Mouse (Mus musculus) limb, embryonic 11.5 days (tissue): Measurements from ENCODE around the gene Ppfibp2. TPM values are rescaled to one million over a fixed set of nuclear protein-coding genes. Genes with fewer than 3 reads are reported as not detected.

Experiments
- ATAC-seq: fragments of 200-750 bp; cut with Nextera tagmentation; 2 replicates; pipeline ENCODE4 v1.8.0; 2017; ENCODE audit warnings: low read depth; ENCODE audit not compliant: insufficient number of reproducible peaks, low FRiP score, low TSS enrichment
- DNase-seq: peaks from one replicate; pipeline ENCODE4 v3.0.0-alpha.2; 2015; ENCODE audit warnings: low spot score
- H3K27ac ChIP-seq: fragments of 300-500 bp; sonication (generic); replicated peaks from 2 replicates; pipeline ENCODE4 v1.5.1; 2014; ENCODE audit warnings: low read depth, mild to moderate bottlenecking, low read length
- H3K27me3 ChIP-seq: fragments of 300-500 bp; sonication (generic); 2 replicates; pipeline ENCODE4 v1.6.1; 2014; ENCODE audit warnings: mild to moderate bottlenecking, low read length, mixed read lengths; ENCODE audit not compliant: control insufficient read depth, insufficient read depth
- H3K36me3 ChIP-seq: fragments of 300-500 bp; sonication (generic); 2 replicates; pipeline ENCODE4 v1.6.1; 2014; ENCODE audit warnings: mild to moderate bottlenecking, low read length, moderate library complexity, mixed read lengths; ENCODE audit not compliant: control insufficient read depth, insufficient read depth
- H3K4me1 ChIP-seq: fragments of 300-500 bp; sonication (generic); 2 replicates; pipeline ENCODE4 v1.6.1; 2014; ENCODE audit warnings: low read length, mixed read lengths; ENCODE audit not compliant: control insufficient read depth, insufficient read depth
- H3K4me2 ChIP-seq: fragments of 300-500 bp; sonication (generic); 2 replicates; pipeline ENCODE4 v1.6.1; 2014; ENCODE audit warnings: low read depth, mild to moderate bottlenecking, moderate library complexity; ENCODE audit not compliant: severe bottlenecking
- H3K4me3 ChIP-seq: fragments of 300-500 bp; sonication (generic); 2 replicates; pipeline ENCODE4 v1.5.1; 2014; ENCODE audit warnings: low read depth, low read length
- H3K9ac ChIP-seq: fragments of 300-500 bp; sonication (generic); 2 replicates; pipeline ENCODE4 v1.6.1; 2014; ENCODE audit warnings: mild to moderate bottlenecking, low read length
- H3K9me3 ChIP-seq: fragments of 300-500 bp; sonication (generic); 2 replicates; pipeline ENCODE4 v1.6.1; 2016; ENCODE audit warnings: low read length; ENCODE audit not compliant: control insufficient read depth
- WGBS: fragments of 180-500 bp; shearing (Covaris S2); extraction: QIAGEN DNeasy Blood & Tissue Kit; methylation state at CpG from one replicate; pipeline ENCODE4 v1.1.7; 2014; 5-methylcytosine and 5-hydroxymethylcytosine counted together
- polyA plus RNA-seq: library from polyadenylated mRNA; unstranded; fragments of >200 nt; fragmentation: Nextera tagmentation; extraction: Ambion mirVana; gene quantifications from 2 replicates; pipeline ENCODE4 v1.2.1, GENCODE M21; 2014

Gene Ppfibp2
- polyA plus RNA-seq, 1 experiment from 2014 or later: 18.3 TPM

DNA sequence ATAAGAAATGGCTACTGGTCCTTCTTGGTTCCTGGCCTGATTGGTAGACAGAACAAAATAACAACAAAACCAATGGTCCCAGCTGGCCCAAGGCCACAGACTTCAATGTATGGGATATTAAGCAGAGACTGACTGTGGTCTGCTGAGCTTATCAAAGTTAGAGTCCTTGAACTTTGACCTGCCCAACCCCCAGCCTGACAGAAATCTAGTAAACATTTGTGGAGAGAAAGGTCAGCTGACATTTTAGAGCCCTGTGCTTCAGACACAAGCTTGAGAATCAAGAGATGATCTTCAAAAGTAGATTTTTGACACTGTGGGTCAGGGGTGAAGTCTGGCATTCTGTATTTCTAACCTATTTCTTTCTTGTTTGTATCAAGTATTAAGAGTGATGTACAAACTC lies 1.7 kb downstream of the Ppfibp2 start:
- no peak for ATAC-seq
- Histone ChIP-seq H3K27ac (no peak overlapping the region), H3K36me3 (no peaks in the 10 kb centered on the region), H3K9ac (no peak overlapping the region), H3K4me2 (no peak overlapping the region), H3K9me3 (no peaks in the 10 kb centered on the region), H3K27me3 (no peaks in the 10 kb centered on the region), H3K4me3 (no peak overlapping the region), H3K4me1 (peaks cover 9% of the 10 kb centered on the region)
- DNase-seq: no peak

DNA sequence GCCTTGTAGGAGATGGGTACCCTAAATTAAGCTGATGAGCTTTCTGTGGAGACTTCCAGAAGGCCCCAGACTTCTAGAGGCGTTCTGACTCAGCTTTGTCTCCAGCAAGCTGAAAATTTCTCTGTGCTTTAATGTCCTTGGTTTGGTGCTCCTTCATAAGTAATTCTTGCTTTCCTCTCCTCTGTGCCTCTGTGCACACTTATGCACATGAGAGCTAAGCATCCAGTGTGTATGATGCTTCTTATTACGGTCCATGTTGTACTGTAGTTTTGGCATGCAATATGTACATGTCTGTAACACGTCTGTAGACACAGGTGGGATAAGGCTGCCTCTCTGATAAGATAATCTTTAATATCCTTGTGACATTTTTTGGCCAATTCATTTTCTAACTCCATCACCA lies 2.9 kb downstream of the Ppfibp2 start:
- Histone ChIP-seq H3K4me3 (no peak overlapping the region), H3K27ac (no peak overlapping the region), H3K9ac (no peak overlapping the region), H3K9me3 (no peaks in the 10 kb centered on the region), H3K4me2 (no peak overlapping the region), H3K36me3 (no peaks in the 10 kb centered on the region), H3K4me1 (peaks cover 9% of the 10 kb centered on the region), H3K27me3 (no peaks in the 10 kb centered on the region)
- DNase-seq (no peak), ATAC-seq (no peak)
- 86% methylated on average over 3 of the region's 3 CpGs for WGBS

DNA sequence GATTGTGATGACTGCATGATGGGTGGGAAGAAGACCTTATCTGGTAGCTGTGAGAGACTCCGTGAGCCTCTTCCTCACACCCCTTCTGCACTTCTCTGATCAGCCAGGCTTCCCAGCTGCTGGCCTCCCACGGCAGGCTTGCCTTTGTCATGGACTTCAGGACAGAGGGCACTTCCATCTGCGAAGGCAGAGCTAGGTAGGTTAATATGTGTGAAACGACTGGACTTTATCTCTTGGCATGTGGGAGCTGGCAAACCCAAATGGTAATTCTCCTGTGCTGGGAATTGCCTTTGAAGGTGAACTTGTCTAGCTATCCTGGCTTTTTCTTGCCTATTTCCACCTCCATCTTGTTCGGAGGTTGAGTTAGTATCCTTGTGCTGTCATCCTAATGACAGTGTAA lies 5.6 kb downstream of the Ppfibp2 start:
- DNase-seq (no peak), ATAC-seq (no peak)
- Histone ChIP-seq H3K4me2 (no peak overlapping the region), H3K4me3 (no peak overlapping the region), H3K4me1 (peaks cover 4% of the 10 kb centered on the region; the same call in 1 of the 2 replicates), H3K36me3 (no peaks in the 10 kb centered on the region), H3K27me3 (no peaks in the 10 kb centered on the region), H3K27ac (no peak overlapping the region), H3K9me3 (no peaks in the 10 kb centered on the region), H3K9ac (no peak overlapping the region)
- 78% methylated on average over 5 of the region's 5 CpGs for WGBS

DNA sequence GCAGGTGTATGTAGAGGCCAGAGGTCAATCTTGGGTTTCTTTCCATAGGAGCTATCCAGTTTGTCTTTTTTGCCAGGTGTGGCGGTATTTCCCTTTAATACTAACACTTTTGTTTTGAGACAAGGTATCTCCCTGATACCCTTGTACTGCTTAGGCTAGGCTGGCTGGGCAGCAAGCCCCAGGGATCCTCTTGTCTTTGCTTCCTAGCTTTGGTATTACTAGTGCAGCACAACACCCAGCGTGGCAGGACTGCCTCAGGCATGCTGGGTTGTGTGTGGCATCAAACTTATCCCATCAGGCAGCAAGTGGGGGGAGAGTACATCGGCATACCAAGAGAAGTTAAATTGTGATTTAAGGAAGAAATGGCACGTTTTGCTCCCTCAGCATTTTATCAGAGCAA lies 7.5 kb downstream of the Ppfibp2 start:
- ATAC-seq (no peak), DNase-seq (no peak)
- 86% methylated on average over 4 of the region's 4 CpGs for WGBS
- Histone ChIP-seq H3K27ac (no peak overlapping the region), H3K4me3 (no peak overlapping the region), H3K27me3 (no peaks in the 10 kb centered on the region), H3K4me1 (peaks cover 2% of the 10 kb centered on the region; the same call in 1 of the 2 replicates), H3K9me3 (no peaks in the 10 kb centered on the region), H3K36me3 (no peaks in the 10 kb centered on the region), H3K4me2 (no peak overlapping the region), H3K9ac (no peak overlapping the region)

DNA sequence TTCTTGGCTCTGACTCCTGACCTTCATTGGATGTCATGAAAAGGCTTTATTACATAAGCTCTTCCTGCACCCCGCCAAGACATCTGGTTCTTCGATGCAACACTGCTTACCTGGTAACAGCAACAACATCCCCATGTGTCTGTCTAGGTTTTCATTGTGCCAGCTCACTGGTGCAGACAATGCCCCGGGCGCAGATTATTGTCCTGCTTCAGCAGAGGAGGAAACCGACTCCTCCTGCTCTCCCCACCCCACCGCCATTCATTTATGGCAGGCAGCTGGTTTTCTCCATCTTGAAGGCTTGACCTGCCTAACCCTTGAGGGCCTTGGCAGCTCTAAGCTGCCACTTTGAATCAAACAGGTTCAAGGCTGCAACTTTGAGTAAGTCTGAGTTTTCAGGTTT lies 7.9 kb downstream of the Ppfibp2 start:
- no peak overlapping the region for H3K4me3 ChIP-seq
- no peaks in the 10 kb centered on the region for H3K36me3 ChIP-seq
- no peaks in the 10 kb centered on the region for H3K4me1 ChIP-seq
- H3K4me2 ChIP-seq: no peak overlapping the region
- no peaks in the 10 kb centered on the region for H3K9me3 ChIP-seq
- DNase-seq: no peak
- H3K27ac ChIP-seq: no peak overlapping the region
- ATAC-seq: no peak
- WGBS: 79% methylated on average over 6 of the region's 6 CpGs
- H3K27me3 ChIP-seq: no peaks in the 10 kb centered on the region
- no peak overlapping the region for H3K9ac ChIP-seq

DNA sequence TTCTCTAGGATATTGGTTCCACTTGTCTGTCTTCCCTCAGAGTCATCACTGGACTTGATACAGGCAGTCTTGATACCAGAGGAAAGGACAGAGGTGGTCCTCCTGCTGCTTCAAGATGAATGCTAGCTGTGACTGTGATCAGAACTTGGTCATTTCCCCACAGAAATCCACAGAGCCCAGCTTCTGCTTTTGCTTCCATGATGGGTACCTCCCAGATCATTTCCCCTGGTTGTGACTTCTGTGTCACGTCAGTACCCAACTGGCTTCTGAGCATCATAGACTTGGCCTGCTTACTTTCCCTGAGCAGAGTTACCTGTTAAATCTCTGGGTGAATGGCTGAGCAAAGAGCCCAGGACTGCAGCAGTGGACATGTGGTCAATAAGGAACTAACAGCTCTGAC lies 12.8 kb downstream of the Ppfibp2 start:
- DNase-seq (no peak), ATAC-seq (no peak)
- H3K9ac ChIP-seq: no peak overlapping the region
- H3K4me2 ChIP-seq: no peak overlapping the region
- 97% methylated on average over 1 of the region's 1 CpGs for WGBS
- H3K27me3 ChIP-seq: no peaks in the 10 kb centered on the region
- no peaks in the 10 kb centered on the region for H3K36me3 ChIP-seq
- H3K27ac ChIP-seq: no peak overlapping the region
- H3K9me3 ChIP-seq: no peaks in the 10 kb centered on the region
- H3K4me1 ChIP-seq: no peaks in the 10 kb centered on the region
- no peak overlapping the region for H3K4me3 ChIP-seq

DNA sequence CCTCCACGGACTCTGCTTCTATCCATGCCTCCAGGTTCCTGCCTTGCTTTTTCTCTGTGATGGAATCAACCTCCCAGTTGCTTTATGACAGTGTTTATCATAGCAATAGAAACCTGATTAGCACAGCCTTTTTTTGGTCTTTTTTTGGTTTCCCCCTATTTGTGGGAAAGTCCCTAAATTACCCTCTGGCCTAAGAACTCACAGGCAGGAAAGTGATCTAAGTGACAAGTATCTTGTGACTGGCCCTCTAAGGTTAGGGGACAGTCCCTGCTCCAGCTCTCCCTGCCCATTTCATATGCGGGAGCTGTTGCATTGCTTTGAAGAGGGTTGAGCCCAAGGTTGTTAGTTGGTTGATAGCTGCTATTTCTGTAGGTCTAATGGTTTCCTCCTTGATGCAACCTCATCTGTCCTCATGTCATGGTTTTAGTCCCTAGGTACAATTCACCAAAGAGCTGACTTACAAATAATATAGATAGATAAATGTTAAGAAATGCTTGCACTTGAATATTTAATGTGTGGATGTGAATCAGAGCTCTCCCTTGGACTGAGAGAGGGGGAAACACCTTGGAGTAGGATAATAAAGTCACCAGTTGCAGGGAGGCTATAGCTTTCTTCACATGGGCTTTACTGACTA lies 14.7 kb downstream of the Ppfibp2 start:
- H3K9ac ChIP-seq: no peak overlapping the region
- DNase-seq (no peak), ATAC-seq (no peak)
- no peaks in the 10 kb centered on the region for H3K4me1 ChIP-seq
- 86% methylated on average over 2 of the region's 2 CpGs for WGBS
- no peak overlapping the region for H3K4me2 ChIP-seq
- H3K9me3 ChIP-seq: no peaks in the 10 kb centered on the region
- H3K4me3 ChIP-seq: no peak overlapping the region
- H3K36me3 ChIP-seq: no peaks in the 10 kb centered on the region
- no peaks in the 10 kb centered on the region for H3K27me3 ChIP-seq
- H3K27ac ChIP-seq: no peak overlapping the region

DNA sequence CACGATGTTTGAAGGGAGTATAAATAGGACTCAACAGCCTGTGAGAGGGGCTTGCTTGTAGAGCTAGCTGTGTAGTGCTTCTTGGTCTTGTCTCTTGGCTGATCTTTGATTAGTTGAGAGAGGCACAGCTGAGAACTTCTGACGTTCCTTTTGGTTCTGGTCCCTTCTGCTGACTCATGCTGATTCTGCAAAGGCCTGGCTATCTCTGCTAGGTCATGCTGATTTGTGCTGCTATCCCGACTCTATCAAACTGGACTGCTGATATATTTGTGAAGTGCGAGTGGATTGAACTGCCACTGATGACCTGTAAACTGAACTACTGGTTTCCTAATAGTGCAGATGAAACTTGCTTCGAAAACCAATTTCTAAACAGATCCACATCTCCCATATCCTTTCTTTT lies 15.9 kb downstream of the Ppfibp2 start:
- no peak for DNase-seq
- WGBS: 86% methylated on average over 5 of the region's 5 CpGs
- no peak overlapping the region for H3K4me2 ChIP-seq

More for the DNA sequence above, 15.9 kb downstream of the Ppfibp2 start:
- ATAC-seq: no peak
- Histone ChIP-seq H3K9me3 (no peaks in the 10 kb centered on the region), H3K27me3 (no peaks in the 10 kb centered on the region), H3K36me3 (no peaks in the 10 kb centered on the region), H3K4me3 (no peak overlapping the region), H3K4me1 (no peaks in the 10 kb centered on the region), H3K9ac (no peak overlapping the region), H3K27ac (no peak overlapping the region)
